Mouse (Mus musculus) testis, adult 2 months (tissue): ENCODE data around the gene Uba5. TPM values are rescaled to one million over a fixed set of nuclear protein-coding genes. Genes with fewer than 3 reads are reported as not detected.

Experiments
- H3K27ac ChIP-seq: fragments of 200-500 bp; 2 replicates; pipeline ENCODE4 v1.5.1; 2012; ENCODE audit warnings: low read depth, low read length; ENCODE audit not compliant: control insufficient read depth, insufficient read depth
- H3K27me3 ChIP-seq: fragments of 200-500 bp; 2 replicates; pipeline ENCODE4 v1.6.1; 2012; ENCODE audit warnings: mild to moderate bottlenecking, low read length, moderate library complexity; ENCODE audit not compliant: control insufficient read depth, insufficient read depth
- H3K36me3 ChIP-seq: fragments of 200-500 bp; 2 replicates; pipeline ENCODE4 v1.6.1; 2012; ENCODE audit warnings: mild to moderate bottlenecking, low read length; ENCODE audit not compliant: control insufficient read depth, insufficient read depth
- H3K4me1 ChIP-seq: fragments of 200-500 bp; 2 replicates; pipeline ENCODE4 v1.6.1; 2012; ENCODE audit warnings: low read length; ENCODE audit not compliant: control insufficient read depth, insufficient read depth
- H3K4me3 ChIP-seq: fragments of 200-500 bp; 2 replicates; pipeline ENCODE4 v1.5.1; 2012; ENCODE audit warnings: low read depth, mild to moderate bottlenecking, low read length, moderate library complexity, mixed read lengths; ENCODE audit not compliant: control insufficient read depth
- CTCF ChIP-seq: fragments of 200-500 bp; IDR thresholded peaks from 2 replicates; pipeline ENCODE4 v1.5.1; 2012; ENCODE audit warnings: low read depth, mild to moderate bottlenecking, inconsistent platforms, low read length, moderate library complexity; ENCODE audit not compliant: control insufficient read depth, insufficient read depth, insufficient replicate concordance
- POLR2A ChIP-seq: fragments of 200-500 bp; IDR thresholded peaks from 2 replicates; pipeline ENCODE4 v1.6.1; 2012; ENCODE audit warnings: low read depth, mild to moderate bottlenecking, inconsistent platforms, low read length, moderate library complexity; ENCODE audit not compliant: control insufficient read depth
- polyA plus RNA-seq: library from polyadenylated mRNA; depleted of rRNA; stranded (reverse); fragments of >200 nt; gene quantifications from 2 replicates; pipeline ENCODE4 v1.2.3, GENCODE M21; 2012

Uba5 gene
- polyA plus RNA-seq, 1 experiment: 8.4 TPM

GRCm38 (mm10) chr9:104034718-104035117 is 28.2 kb downstream of the Uba5 start:
- Histone ChIP-seq H3K4me1 (no peaks in the 10 kb centered on the region), H3K27me3 (no peaks in the 10 kb centered on the region), H3K27ac (no peak overlapping the region), H3K36me3 (no peaks in the 10 kb centered on the region), H3K4me3 (no peak overlapping the region)
- TF ChIP-seq POLR2A (no peak), CTCF (no peak)

GRCm38 (mm10) chr9:104034231-104034630 is 28.7 kb downstream of the Uba5 start:
- Histone ChIP-seq H3K27me3 (no peaks in the 10 kb centered on the region), H3K4me3 (no peak overlapping the region)
- TF ChIP-seq POLR2A (no peak), CTCF (no peak)

DNA sequence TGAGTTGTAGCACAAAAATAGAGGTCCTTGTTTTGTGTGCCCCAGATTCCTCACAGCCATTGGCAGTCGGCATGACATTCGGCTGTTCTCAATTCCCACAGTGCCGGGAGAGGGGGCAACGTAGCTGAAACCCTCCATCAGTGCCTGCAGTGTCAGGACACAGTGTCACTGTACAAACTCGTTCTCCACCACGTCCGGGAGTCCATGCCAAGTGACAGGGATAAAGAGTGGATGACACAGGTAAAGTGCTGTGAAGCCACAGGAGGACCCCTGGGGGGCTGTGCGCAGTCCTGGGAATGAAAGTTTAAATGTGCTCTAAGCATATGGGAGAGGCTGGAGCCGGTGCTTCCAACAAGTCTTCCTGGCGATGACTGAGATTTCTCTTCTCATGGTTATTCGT is 33.1 kb downstream of the Uba5 start:
- no peak overlapping the region for H3K27ac ChIP-seq
- H3K27me3 ChIP-seq: no peaks in the 10 kb centered on the region
- no peaks in the 10 kb centered on the region for H3K4me1 ChIP-seq
- TF ChIP-seq CTCF (no peak), POLR2A (no peak)
- H3K4me3 ChIP-seq: no peak overlapping the region
- H3K36me3 ChIP-seq: no peaks in the 10 kb centered on the region

More at GRCm38 (mm10) chr9:104034231-104034630, 28.7 kb downstream of the Uba5 start:
- no peaks in the 10 kb centered on the region for H3K4me1 ChIP-seq
- no peaks in the 10 kb centered on the region for H3K36me3 ChIP-seq
- no peak overlapping the region for H3K27ac ChIP-seq

DNA sequence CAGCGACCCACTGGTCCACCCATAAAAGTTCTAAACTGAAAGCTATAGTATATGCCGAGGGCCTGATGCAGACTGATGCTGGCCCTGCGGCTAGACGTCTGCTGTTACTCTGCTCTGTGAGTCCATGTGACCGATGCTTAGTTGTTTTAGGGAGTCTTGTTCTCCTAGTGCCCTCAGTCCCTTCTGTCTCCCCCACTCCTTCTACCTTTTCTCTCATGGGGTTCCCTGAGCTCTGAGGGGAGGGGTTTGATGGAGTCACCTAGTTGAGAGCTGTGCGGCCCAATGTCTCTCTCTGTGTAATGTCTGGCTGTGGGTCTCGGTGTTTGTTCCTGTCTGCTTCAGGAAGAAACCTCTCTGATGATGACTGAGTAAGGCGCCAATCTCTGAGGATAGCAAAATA is 35.7 kb downstream of the Uba5 start:
- no peaks in the 10 kb centered on the region for H3K27me3 ChIP-seq
- H3K4me1 ChIP-seq: no peaks in the 10 kb centered on the region
- TF ChIP-seq POLR2A: no peak
- no peak for TF ChIP-seq CTCF
- H3K4me3 ChIP-seq: no peak overlapping the region
- H3K36me3 ChIP-seq: no peaks in the 10 kb centered on the region; the same call in 1 of the 2 replicates
- no peak overlapping the region for H3K27ac ChIP-seq

DNA sequence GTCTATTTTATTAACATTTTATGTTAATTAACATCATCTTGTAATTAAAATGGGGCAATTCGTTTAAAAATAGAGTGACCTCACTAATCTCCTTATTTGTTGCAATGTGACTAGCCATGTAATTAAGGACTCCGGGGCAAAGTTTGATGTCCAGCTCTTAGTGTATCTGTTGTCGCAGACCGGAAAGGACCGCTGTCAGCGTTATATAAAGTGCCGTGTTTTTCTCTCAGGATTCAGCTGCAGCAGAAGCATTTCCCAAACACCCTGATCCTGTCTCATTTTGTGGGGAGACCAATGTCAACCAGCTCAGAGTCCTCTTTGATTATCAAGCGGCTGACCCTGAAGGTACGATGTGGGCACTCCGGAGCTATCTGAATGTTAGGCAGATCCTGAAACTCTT is 41.9 kb downstream of the Uba5 start:
- H3K36me3 ChIP-seq: no peaks in the 10 kb centered on the region; the same call in 1 of the 2 replicates
- peaks cover 7% of the 10 kb centered on the region for H3K4me1 ChIP-seq
- no peaks in the 10 kb centered on the region for H3K27me3 ChIP-seq
- no peak overlapping the region for H3K27ac ChIP-seq
- H3K4me3 ChIP-seq: no peak overlapping the region
- TF ChIP-seq CTCF: no peak
- TF ChIP-seq POLR2A: no peak

DNA sequence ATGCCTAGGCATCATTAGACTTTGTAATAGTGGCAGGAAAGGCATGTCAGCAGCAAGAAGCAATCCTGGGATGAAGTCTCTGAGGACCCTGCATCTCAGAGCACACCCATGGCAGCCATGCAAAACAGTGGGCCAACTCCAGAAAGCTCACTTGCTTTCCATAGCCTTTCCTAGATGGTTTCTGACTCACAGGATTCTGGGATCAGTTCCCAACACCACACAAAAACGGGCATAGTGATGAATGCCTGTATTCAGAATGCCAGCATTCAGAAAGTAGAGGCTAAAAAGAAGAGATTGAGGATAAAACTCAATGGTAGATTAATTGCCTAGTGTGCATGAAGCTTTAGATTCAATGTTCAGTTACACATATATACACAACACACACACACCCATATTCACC is 48.4 kb downstream of the Uba5 start:
- H3K36me3 ChIP-seq: no peaks in the 10 kb centered on the region

GRCm38 (mm10) chr9:104002913-104003330 is 60.0 kb downstream of the Uba5 start:
- H3K36me3 ChIP-seq: no peaks in the 10 kb centered on the region
- H3K4me3 ChIP-seq: peak overlapping the region; percentile 89
- H3K4me1 ChIP-seq: no peaks in the 10 kb centered on the region
- no peak for TF ChIP-seq POLR2A
- peak; percentile 38; the same call in 1 of the 2 replicates for TF ChIP-seq CTCF
- peak overlapping the region; percentile 19; the same call in 1 of the 2 replicates for H3K27ac ChIP-seq
- no peaks in the 10 kb centered on the region for H3K27me3 ChIP-seq

More for the DNA sequence above, 48.4 kb downstream of the Uba5 start:
- no peaks in the 10 kb centered on the region for H3K27me3 ChIP-seq
- TF ChIP-seq CTCF (no peak), POLR2A (no peak)
- no peak overlapping the region for H3K4me3 ChIP-seq
- peaks cover 4% of the 10 kb centered on the region; the same call in 1 of the 2 replicates for H3K4me1 ChIP-seq
- no peak overlapping the region for H3K27ac ChIP-seq
